Mouse (Mus musculus) common myeloid progenitor, adult 5-6 weeks (primary cell): ENCODE data around the gene Pus7l. TPM values are rescaled to one million over a fixed set of nuclear protein-coding genes. Genes with fewer than 3 reads are reported as not detected.

ENCODE experiments used
- ATAC-seq: replicated peaks from 2 replicates; pipeline ENCODE4 v1.8.0; 2016; ENCODE audit warnings: low read depth, mild to moderate bottlenecking, moderate TSS enrichment, inconsistent platforms; ENCODE audit not compliant: poor library complexity, severe bottlenecking
- total RNA-seq: library from RNA; stranded (forward); fragments of 200-1000, 187-1606 nt; gene quantifications from 2 replicates; pipeline ENCODE4 v1.2.3, GENCODE M21; 2017

Pus7l gene
- total RNA-seq, result 13.0 and 15.3 TPM in 2 replicates

DNA sequence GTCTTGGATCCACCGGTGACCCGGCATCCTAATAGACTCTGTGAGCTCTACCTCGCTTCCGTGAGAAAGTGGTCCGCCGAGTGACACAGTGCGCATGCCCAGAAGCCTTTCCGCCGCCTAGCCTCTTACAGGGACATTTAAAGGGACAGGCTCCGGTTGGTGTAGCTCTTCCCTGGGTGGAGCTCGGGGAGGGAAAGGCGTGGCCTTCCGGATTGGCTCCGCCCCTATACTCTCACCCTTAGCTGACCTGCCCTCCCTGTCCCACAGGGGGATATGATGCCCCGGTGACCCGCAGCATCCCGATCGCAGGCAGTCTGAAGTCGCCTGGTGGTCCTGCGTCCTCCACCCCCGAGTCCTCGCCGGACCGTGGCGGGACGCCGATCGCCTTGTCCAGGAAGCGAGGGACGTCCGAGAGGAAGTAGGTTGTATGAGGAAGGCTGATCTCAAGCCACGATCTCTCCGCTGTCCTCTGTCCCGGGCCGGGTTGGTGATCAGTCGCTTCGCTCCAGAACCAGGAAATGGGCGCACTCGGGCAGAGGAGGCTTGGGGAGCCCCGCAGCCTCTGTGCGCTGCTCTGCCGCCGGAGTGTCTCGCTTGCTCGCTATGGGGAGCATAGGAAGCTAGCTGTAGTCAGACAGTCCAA lies at the start of gene Pus7l, which contains the start of gene Irak4:
Gene Pus7l (minus strand): TSS at position 139 of the 643 bp plus-strand sequence.
Gene Irak4 (plus strand): TSS at position 235 of the 643 bp plus-strand sequence.
- peak; percentile 96 for ATAC-seq

- ATAC-seq, result peak; percentile 33
Observed at GRCm38 (mm10) chr15:94591356-94591755, 48.0 kb upstream of the Pus7l start.

GRCm38 (mm10) chr15:94590083-94590482 lies 46.7 kb upstream of the Pus7l start:
- no peak for ATAC-seq

DNA sequence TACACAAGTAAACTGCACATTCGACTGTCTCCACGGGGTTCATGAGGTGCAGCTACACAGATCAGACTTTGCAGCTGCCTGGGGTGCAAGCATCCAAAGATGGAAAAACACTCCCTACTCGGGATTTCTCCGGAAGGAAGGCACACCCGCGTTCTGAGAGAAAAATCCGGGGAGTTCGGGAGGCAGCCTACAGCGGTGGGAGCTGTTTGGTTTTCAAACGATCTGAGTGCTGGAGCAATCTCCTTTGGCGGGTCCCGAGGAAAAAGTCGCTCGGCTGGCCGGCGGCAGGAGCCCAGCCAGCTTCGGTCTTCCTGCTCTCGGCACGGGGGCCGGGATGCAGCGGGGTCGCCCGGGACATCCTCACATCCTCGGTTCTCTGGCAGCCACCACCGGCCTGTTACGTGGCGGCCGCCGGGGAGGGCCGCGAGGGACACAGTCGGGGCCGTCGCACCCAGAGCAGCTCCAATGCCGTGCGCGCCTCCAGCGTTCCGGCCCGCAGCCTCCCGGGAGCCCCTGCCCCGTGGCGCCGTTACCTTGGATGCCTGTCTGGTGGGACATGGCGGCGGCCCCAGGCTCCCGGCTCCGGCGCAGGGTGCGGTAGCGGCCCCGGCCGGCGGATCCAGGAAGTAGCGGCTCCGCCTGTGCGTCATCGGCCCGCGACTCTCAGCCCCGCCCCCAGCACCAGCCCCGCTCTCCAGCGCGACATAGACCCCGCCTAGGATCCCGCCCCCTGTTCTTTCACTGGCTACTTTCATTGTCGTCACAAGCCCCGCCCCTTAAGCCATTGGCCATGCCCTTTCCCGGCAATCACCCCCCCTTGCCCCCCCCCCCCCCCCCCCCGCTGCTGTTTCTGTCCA lies 46.1 kb upstream of the Pus7l start, which contains the start of gene Twf1:
Gene Twf1 (minus strand): TSS at position 671 of the 857 bp plus-strand sequence.
- peak; percentile 97 for ATAC-seq

- ATAC-seq, result no peak
Observed at GRCm38 (mm10) chr15:94587826-94588715, 44.7 kb upstream of the Pus7l start.

DNA sequence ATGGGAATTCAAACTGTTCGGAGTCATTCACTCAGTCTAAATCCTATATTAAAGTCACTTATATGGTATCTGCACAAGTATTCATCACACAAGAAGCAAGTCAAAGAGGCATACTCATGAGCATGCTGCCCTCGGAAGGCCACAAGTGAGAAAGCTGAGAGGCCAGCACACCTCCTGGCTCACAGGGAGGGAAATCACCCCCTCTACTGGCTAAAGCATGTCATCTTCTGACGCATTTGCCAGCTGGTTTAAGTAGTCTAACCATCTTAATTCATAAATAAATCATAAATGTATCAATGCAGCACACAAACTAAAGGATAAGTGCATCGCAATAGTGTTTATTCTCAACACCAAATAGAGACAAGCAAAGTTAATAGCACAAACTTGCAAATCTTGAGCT lies 41.4 kb upstream of the Pus7l start:
- no peak for ATAC-seq

DNA sequence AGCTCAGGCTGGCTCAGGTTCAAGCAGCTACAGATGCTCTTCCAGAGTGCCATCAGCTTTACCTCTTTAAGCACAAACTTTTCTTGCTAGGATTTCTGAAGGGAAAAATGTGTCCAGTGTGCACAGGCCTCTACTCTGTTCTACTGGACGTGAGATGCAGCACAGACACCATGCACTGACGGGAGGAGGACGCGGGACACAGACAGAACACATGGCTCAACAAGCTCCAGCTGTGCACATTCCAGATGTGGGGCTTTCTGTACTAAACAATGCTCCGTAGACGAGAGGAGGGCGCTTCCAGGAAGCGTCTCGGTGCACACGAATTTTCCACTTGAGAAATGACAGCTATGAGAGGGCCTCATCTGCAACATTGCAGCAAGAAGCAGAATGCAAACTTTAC lies 39.8 kb upstream of the Pus7l start:
- no peak for ATAC-seq

GRCm38 (mm10) chr15:94582000-94582593 lies 38.8 kb upstream of the Pus7l start:
- ATAC-seq, result no peak

DNA sequence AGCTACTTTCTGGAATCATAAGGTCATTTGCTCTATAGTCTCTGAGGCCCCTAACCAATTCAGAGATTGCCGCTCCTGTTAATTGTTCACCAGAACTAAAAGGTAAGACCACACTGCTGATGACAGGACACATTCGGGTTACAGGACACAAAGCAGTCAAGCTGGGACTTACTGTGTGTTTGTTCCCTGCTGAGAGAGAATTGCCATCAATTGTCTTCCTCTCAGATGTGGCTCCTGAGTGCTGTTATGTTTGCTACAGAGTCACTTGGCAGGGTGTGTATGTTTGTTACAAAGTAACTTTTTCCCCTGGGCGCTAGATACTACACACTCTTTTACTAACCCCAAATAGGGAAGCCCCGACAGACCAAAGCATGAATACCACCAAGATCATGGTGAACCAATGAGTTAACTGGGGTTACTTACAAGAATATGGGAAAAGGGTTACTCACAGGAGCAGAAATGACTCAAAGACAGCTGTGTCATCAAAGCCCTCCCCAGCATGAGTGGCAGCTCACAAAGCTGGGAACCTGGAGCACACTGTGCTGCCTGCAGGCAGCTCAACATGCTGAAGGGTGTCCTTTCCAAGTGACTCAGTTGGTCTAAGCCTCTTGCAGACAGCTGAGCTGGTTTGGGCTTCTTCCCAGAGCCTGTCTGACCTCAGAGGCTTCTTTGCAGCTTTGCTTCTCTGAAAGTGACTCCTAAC lies 31.4 kb upstream of the Pus7l start:
- no peak for ATAC-seq

GRCm38 (mm10) chr15:94572746-94573145 lies 29.4 kb upstream of the Pus7l start:
- no peak for ATAC-seq

DNA sequence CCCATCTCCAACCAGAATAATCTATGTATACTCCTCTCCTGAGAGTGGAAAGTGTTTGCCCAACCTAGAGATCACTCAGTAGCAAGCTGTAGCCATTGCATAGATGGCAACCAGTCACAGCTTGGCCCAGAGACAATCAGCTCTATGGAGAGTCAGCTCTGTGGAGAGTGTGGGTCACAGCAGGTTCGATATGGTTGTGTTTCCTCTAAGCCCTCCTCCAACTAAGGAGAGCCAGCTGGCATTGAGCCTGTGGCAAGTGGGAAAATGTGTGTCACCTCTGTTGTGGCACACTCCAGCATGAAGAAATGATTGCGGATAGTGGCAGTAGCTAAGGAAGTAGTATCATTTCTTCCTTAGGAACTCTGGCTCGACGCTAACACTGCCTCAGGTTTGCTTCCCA lies 28.2 kb upstream of the Pus7l start:
- no peak for ATAC-seq

DNA sequence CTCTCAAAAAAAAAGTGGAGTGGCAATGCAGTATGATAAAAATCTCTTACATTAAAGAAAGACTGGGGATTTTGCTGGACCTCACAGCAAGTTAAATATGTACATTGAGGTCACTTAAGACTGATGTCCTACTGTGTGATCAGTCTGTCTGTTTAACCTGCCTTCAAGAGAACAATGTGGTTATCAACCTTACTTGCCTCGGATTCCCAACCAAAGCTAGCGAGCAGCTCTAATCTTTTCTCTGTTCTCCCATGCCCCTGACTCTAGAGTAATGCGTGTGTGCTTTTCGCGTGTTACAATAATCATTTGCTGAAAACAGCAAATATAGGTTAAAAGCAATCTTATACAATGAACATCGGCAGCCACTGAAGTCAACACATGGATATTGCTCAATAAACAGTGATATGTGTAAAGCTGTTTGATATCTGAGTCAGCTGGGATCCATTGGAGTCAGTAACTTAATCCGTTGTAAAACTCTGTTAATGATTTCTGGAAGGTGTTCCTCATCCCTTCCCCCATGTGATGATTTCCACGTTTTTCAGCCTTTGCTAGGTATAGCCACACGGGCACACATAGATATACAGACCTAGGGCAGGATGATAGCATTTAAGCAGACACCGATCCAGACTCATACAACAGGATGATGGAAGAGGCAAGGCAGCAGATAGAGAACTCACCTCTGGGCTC lies 25.3 kb upstream of the Pus7l start:
- ATAC-seq, result no peak

- peak; percentile 100 for ATAC-seq
Observed at GRCm38 (mm10) chr15:94565854-94566253, 22.5 kb upstream of the Pus7l start.

GRCm38 (mm10) chr15:94564909-94565308 lies 21.6 kb upstream of the Pus7l start:
- ATAC-seq, result no peak; the same call in 1 of the 2 replicates

DNA sequence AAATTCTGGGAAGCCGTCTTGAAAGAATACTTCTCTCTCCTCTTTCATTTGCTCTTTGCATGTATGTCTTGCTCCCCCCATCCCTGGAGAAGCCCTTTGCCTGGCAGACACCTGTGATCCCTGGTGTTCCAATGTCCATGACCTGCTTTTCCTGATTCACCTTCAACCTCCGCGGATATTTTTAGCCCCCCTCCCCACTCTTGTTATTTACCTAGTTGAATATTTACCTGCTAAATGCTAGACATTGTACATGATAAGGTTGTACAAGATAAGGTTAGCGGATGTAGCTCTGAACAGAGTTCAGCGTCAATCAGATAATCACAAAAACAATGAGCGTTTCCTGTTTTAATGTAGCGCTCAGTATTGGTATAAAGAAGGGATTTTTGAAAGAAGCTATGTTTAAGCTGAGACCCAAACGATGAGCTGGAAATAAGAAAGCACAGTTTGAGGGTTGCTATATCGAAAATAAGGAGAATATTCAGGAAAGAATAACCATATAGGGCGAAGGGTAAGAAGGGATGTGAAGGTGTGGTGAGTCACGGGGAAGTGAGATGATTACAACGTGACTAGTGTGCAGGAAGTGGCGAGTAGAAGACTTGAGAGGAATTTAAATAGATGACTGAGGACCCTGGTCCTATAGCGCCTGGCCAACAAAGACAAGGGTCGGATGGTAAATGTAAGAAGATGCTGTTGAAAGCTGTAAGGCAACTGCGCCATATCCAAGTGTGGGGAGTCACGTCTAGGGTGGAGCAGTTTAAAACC lies 15.7 kb upstream of the Pus7l start:
- no peak for ATAC-seq

DNA sequence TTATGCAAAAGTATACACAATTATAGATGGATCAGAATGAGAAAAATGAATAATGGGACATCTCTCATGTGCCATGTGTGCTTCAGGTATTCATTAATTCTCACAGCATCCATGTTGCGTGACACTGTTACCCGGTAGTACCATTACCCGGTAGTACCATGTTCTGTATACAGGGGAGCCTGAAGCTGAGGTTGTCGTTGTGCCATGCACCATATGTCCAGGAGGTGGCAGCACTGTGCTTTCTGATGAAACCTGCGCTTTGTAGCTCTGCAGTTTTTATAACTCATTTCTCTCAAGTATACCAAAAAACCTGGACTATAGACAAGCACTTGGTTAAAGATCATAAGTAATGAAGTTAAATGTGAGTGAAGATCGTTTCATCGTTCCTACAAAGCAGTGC lies 14.1 kb upstream of the Pus7l start:
- peak; percentile 100 for ATAC-seq

DNA sequence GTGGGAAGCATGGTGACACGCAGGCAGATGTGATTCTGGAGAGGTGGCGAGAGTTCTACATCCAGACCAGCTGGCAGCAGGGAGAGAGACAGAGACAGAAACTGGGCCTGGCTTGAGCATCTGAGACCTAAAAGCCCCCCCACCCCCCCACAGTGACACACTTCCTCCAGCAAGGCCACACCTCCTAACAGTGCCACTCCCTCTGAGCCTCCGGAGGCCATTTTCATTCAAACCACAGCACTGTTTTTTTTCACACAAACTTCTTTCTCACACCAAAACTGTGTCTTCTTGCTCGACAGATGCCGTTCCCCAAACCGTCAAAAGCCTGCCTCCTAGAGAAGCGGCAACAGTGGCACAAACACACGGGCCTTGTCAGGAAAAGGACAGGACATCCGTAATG lies 10.2 kb upstream of the Pus7l start:
- ATAC-seq, result no peak

- ATAC-seq, result no peak
Observed at GRCm38 (mm10) chr15:94544844-94545243, 1.5 kb upstream of the Pus7l start.
